Mouse (Mus musculus) 3134 (cell line): ENCODE measurements around the gene Tcap.
"Not testable (repeated sequence)": the region's sequence is repeated elsewhere in the genome, so short reads cannot be mapped to it uniquely, and the experiment has no call there.

Experiments
- DNase-seq: peaks from one replicate; pipeline ENCODE4 v3.0.0-alpha.2; 2011; ENCODE audit warnings: low spot score; ENCODE audit not compliant: insufficient read length; ENCODE audit errors: extremely low read depth

Tcap gene

DNA sequence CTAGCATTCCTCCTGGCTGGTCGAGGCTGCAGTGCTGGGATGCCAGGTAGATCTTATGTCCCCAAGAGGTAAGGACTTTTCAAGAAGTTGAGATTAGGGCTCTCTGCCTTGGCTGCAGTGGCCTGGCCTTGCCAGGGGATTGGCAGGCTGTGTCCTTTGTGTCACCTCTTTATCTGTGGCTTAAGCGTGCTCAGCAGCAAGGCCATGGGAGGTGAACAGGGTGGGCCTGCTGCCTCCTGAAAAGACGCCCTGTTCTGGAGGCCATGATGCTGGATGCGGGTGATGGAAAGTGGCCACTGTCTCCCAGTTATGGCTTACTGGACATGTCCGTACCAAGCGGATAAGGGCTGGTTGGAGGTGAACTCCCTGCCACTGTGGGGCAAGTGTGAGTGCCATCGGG, 4.2 kb upstream of the Tcap start:
- no peak for DNase-seq

DNA sequence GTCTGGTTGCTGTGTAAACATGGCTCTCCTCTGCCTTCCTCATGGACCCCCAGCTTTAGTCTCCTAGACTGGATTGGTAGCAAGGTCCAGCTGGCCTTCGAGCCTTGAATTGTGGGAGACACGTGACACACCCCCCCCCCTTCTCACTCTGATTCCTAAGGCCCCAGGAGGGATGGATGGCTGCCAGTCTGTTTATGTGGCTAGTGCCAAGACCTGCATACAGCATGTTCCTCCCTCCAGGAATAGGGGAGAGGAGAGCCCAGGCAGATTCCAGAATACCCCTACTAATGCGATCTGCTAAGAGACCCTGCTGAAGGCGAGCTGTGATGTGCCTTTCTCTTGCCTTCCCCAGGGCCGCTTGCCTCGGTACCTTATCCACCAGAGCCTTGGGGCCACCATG, 3.5 kb upstream of the Tcap start:
- no peak for DNase-seq

DNA sequence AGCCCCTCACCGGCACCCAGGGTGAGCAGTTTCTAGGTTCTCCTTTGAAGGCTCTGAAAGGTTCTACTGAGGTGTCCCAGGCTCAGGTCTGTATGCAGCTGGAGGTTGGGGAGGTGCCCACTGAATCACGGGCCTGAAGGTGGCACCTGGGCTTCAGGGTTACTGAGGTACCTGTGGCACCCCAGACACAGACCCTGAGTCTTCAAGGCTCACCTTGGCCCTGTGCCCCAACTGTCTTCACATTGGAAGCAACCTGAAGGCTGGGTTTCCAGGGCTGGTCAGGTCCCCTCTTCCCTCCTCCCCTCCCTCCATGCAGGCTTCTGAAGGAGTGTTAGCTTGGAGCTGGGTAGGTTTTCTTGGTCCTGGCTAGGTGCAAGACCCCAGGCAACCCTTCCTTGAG, 2.0 kb upstream of the Tcap start:
- no peak for DNase-seq

DNA sequence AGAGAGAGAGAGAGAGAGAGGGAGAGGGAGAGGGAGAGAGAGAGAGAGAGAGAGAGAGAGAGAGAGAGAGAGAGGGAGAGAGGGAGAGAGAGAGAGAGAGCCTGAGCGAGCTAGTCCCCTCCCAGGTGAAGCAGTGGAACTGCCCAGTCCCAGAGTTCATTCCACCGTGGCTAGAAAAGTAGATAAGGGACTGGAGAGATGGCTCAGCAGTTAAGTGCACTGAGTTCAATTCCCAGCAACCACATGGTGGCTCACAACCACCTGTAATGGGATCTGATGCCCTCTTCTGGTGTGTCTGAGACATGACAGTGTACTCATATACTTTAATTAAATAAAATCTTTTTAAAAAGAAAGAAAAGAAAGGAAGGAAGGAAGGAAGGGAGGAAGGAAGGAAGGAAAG, 1.2 kb upstream of the Tcap start:
- DNase-seq = not testable (repeated sequence)

DNA sequence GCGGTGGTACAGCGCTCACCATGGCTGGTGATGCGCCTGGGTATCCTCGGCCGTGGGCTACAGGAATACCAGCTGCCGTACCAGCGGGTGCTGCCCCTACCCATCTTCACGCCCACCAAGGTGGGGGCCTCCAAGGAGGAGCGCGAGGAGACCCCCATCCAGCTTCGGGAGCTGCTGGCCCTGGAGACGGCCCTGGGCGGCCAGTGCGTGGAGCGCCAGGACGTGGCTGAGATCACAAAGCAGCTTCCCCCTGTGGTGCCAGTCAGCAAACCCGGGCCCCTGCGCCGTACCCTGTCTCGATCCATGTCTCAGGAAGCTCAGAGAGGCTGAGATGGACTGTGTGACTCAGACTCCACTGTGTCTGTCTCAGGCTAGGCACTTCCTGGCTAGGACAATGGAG, 605 bp downstream of the Tcap start:
- DNase-seq = no peak

DNA sequence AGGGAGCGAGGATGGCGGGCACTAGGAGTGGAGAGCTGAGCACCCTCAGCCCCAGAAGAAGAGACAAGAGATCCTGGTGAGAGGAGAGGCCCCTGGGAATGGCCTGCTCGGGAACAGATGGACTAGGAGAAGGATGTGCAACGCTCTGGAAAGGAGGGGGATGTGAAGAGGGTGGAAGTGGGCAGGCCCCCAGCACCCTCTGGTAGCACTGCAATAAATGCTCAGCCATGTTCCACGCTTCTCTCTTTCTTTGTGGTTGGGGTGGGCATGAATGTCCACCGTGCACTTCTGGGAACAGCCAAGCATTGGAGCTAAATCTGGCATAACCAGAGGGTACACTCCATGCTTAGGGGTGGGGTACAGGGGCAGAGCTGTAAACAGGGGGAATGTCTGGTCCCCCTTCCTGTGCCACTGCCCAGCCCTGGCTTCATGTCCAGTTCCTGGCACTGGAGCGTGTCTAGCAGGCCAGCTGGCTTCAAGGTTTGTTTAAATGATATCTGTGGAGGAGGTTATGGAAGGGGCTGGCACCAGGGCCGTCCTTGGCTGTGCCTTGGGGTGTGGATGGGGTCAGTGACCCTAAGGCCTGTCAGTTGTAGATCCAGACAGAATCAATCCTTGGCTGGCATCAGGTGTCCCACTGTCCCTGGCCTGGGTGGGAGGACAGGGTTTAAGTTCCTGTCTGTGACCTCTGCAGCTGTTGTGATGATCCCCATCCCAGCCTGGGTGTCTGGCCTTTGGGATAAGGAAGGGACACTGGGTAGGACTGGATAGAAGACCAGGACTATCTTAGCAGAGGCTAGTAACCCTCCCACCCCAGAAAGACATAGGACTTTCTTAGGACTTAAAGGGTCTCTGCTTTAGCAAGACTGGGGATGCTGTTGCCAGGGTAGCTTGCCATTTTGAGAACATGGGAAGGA, 1.4 kb downstream of the Tcap start:
- no peak for DNase-seq

DNA sequence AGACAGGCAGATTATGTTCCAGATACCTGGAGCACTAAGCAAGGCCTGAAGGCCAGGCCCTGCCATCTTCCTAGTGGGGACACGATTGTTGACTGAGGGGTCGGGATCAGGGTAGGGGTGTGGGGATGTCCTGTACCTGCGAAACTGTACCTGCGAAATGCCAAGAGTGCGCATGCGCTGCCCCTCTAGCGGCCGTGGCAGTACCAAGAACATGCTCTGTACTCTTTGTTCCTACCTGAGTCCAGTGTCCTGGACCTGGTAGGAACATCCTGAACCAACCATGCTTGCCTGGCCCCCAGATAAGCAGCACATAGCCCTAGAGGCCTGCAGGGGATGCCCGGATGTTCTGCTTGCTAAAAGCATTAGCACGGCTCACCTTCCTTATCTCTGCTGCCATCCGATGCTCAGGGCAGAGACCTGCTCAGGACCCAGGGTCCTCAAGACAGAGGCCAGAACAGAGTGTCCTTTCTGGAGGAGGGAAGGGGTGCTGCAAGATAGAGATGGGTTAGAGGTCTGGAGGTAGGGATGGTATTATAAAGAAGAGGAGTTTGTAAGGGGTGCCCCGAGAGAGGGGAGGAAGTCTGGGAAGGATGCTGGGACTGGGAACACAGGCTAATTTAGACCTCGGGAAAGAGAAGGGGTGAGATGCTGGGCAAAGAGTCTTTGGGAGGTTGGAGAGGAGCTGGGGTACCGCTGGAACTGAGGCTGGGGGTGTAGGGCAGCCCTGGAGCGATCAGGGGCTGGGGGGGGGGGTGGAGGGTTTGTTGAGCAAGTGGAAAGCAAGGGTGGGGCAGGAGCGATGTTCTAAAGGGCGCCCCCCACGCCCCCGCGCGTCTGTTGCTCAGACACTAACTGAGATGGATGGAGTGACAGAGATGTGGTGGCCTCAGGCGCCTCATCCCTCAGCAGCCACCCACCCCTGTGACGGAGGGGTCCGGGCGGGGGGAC, 2.3 kb downstream of the Tcap start, which contains the start of gene Pnmt:
Gene Pnmt (plus strand): TSS at position 813 of the 948 bp plus-strand sequence.
- DNase-seq = no peak

DNA sequence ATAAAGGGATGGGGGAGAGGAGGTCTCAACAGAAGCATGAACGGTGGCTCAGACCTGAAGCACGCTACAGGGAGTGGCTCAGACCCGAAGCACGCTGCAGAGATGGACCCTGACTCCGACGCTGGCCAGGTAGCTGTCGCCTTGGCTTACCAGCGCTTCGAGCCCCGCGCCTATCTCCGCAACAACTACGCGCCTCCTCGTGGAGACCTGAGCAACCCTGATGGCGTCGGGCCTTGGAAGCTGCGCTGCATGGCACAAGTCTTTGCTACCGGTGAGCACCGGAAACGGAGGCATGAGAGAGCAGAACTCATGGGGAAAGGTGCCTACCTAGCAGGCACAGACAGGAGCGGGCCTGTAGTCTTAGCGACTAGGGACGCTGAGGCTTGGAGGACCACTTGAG, 3.0 kb downstream of the Tcap start:
- no peak for DNase-seq

DNA sequence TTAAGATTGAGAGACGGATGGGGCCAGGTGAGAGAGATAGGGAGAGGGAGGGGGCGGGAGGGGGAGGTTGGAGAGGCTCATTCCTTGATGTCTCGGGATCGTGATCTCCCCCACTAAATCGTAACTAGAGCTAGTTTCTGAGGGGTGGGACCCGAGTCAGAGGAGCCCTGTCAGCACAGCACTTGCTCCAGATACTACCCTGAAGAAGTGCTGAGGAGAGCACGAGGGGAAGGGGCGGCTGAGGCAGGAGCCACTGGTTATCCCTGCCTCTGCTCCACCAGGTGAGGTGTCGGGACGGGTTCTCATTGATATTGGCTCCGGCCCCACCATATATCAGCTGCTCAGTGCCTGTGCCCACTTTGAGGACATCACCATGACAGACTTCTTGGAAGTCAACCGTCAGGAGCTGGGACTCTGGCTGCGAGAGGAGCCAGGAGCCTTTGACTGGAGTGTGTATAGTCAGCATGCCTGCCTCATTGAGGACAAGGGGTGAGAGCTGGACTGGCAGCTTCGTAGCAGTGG, 3.5 kb downstream of the Tcap start:
- no peak for DNase-seq

DNA sequence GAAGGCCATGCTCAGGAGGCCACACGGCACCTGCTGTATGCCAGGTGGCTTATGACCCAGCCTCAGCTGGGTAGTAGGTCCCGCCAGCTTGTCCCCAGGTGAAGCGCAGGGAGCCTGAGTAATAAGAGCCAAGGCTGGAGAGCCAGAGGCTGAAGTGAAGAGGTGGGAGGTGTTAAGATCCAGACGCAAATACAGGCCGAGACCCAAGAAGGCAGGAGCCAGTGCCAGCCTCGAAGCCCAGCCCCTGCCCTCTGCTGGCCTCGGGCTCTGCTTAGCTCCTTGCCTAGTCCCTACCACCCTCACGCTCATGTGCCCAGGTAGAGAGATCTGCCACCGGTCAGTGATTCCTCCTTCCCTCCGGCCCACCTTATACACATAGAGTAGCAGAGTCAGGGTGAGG, 4.7 kb downstream of the Tcap start:
- DNase-seq = no peak

DNA sequence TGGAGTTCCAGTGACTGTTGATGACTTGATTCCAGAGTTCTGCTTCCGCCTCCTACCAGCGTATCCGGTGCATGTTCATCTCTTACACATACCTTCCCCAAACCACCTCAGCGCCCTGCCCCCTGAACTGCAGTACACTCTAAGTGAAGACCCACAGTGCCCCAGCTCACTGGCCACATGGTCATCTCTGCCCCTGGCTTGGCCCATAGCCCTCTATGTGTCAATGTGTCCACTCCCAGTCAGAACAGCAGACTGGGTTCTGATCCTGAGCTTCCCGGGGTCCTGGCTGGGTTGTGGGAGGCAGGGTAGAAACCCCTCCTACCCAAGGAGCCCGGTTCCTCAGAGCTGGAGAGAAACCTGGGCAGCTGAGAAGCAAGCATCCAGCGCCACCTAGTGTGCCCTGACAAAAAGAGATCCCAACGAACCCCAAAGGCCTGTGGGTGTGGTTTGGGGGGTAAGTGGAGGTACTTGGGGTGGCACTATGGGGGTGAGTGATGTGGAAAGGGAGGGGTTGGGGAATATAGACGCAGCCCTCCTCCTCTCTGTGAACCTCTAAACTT, 5.7 kb downstream of the Tcap start:
- DNase-seq = no peak

DNA sequence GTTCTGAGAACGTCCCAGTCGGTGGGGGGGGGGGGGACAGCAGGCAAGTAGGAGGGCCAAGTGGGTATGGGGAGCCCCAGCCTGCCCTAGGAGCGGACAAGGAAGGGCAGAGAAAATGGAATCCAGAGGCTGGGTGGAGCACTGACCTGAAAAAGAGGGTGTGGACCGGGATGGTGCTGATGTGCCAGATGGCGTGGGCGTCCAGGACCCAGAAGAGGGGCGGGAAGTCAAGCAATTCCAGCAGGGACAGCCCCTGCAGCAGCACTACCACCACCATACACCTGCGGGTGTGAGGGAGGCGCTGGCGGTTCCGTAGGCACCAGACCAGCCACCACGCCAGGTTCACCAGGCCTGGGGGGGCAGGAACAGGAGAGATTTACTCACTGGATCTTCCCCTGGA, 6.5 kb downstream of the Tcap start:
- DNase-seq = no peak

DNA sequence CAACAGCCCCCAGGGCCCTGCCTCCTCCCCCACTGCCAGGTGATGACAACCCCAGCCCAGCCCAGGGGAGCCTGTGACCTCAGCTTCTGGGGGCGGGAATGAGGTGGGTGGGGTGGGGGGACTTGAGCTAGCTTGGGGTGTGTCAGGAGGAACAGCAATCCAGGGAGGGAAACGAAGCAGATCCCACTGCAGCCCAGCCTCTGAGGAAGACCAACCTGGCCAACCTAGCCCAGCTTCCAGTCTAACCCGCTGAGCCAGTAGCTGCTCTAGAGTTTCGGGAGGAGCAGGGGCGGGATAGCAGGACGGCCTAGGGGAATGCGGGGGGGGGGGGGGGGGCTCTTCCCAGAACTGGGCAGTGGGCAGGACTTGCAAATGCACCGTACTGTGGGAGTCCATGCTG, 8.4 kb downstream of the Tcap start:
- DNase-seq = no peak

DNA sequence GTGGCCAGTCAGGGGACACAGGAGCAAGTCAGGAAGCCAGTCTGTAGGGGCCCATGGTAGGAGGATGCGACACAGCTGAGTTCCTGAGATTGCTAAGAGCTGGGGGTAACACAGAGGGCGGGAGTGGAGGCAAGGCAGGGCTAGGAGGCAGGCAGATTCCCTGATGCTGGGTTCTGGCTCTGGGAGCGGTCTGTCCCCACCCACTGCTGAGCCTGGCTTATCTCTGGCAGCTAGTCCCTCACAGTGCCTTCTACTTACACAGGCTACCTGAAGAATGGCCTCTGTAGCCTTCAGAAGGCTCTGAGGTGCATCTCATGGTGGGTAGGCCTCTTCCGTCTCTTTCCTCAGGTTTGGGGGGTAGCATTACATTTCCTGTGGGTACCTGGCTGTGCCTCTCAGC, 9.0 kb downstream of the Tcap start:
- no peak for DNase-seq

DNA sequence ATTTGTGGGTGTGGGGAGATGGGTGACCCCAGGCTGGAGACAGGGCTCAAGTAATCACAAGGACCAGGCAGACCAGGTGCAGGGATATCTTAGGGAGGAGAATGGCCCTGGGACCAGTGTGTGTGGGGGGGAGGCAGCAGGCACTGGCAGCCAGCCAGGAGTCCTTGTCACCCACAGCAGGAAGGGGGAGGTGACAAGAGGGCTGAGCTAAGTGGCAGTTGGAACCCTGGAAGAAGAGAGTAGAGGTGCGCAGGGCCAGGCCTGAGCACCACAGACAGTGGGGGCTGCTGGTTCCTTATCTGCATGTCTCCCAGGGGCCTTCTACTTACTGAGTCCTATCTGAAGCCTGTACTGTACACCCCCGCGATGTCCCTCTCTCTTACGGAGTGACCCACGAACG, 9.7 kb downstream of the Tcap start:
- DNase-seq = no peak

DNA sequence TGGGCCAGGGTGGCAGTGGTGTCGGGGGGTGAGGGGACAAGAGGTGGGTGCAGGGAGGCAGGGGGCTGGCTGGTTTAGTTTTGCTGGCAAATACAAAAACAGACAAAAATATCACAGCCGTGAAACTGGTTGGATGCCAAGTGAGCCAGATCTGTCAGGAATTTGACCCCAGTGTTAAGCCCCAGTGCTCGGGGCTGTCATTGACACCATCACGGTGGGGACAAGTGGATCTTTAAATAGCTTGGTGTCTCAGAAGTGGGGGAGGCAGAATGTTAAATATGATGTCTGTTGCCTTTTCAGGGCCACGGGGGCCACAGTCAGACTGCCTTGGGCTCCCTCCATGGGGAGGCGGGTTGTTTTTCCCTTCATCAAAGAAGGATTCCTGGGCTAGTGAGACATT, 10.7 kb downstream of the Tcap start:
- DNase-seq = no peak

DNA sequence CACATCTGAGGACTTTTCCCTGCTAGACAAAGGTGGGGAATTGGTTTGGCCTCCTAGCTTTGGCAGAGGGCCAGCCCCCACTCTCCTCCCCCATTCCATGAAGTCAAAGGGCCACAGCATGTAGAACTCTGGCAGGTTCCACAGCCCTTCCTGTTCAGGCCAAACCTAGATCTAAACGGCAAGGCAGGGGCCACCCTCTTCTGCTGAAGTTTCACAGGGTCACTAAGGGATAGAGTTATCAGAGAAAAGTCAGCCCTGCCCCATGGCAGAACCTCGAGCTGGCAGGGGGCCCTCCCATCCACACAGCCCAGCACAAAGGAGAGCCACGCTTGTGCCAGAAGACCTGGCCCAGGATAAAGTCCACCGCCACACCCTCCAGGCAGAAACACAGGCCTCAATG, 11.4 kb downstream of the Tcap start:
- DNase-seq = no peak

DNA sequence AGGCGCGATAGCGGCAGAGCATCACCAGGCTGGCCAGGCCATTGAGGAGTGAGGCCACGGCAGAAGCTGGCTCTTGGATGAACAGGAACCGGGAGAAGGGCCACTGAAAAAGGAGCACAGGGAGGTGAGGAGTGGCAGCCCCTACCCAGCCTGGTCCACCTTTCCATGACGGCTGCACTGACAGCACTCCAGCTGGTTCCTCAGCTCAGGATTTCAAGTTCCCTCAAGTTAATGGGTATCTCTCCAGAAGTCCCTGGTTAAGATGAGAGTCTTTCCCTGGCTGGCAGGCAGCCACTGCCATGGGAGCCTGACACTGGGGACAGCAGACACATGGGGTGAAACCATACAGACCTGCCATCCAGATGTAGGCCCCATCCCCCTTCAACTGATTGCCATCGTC, 14.3 kb downstream of the Tcap start:
- no peak for DNase-seq

DNA sequence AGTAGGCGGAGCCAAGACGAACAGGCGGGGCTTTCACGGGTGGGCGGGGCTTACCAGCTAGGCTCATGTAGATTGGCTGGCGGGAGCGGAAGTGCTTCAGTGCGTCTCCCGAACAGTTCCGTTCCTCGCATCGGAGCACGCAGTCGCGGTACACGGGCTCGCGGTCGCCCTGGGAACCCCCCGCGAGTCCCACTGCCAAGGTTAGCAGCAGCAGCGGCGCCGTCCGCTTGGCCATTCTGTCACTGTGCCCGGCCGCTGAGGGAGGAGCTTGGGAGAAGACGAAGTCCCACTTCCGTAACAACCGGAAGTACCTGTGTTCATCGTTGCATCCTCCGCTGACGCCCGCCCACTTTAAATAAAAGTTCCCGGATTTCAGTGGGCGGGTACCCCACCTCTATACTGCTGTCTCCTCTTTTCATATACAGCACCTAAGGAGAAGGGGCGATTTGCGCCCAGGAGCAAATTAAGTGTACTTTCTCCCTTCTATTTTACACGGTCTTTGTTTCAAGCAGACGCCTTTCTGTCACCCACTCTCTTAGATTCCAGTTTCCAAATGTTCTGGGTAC, 16.6 kb downstream of the Tcap start, which contains the start of gene Pgap3:
Gene Pgap3 (minus strand): TSS at position 330 of the 566 bp plus-strand sequence.
- peak; percentile 98 for DNase-seq

DNA sequence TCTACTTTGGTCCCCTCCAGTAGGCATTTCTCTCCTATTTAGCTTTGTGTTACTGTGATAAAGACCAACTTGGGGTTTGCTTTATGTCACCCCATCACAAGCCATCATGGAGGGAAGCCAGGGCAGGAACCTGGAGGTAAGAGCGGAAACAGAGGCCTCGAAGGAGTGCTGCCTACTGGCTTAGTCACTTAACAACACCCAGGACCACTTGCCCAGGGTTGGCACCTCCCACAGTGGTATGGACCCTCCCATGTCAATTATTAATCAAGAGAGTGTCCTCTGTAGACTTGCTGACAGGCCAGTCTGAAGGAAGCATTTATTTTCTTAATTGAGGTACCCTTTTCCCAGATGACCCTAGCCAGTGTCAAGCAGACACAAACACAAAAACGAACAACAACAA, 17.2 kb downstream of the Tcap start:
- DNase-seq = no peak

DNA sequence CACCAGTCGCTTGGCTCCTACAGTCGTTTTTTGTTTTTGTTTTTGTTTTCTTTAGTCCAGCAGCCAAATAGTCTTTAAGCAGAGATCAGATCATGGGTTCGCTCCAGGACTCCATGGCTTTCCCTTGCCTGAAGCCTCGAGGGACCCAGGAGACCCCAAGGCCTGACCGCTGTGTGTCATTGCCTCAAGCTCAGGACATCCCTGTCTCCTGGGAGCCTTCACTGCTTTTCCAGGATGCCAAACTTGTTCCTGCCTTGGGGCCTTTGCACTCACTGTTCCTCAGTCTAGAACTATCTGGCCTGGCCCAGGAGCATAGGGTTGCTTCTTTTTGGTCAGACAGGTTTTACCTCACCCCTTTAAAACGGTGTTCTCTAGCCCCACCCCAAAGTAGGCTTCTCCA, 23.0 kb downstream of the Tcap start:
- no peak for DNase-seq
